Mouse (Mus musculus) heart, postnatal 0 days (tissue): ENCODE measurements at regions not wholly inside any gene's neighbourhood (a gene's known extent, or its start where the extent isn't known, plus 50 kb on each side); places are given as distances from the start of the nearest gene placed in this dataset.

Experiments used
- ATAC-seq: fragments of 200-750 bp; cut with Nextera tagmentation; 2 replicates; pipeline ENCODE4 v1.8.0; 2017; ENCODE audit warnings: low read depth, moderate number of reproducible peaks, moderate library complexity; ENCODE audit not compliant: insufficient read depth
- DNase-seq: peaks from one replicate; pipeline ENCODE4 v3.0.0-alpha.2; 2016; ENCODE audit warnings: low spot score
- H3K27ac ChIP-seq: fragments of 300-500 bp; sonication (generic); 2 replicates; pipeline ENCODE4 v1.5.1; 2014; ENCODE audit warnings: low read depth, mild to moderate bottlenecking
- H3K27me3 ChIP-seq: fragments of 300-500 bp; sonication (generic); 2 replicates; pipeline ENCODE4 v1.6.1; 2014; ENCODE audit warnings: low read length, mixed read lengths; ENCODE audit not compliant: control insufficient read depth, insufficient read depth
- H3K36me3 ChIP-seq: fragments of 300-500 bp; sonication (generic); replicated peaks from 2 replicates; pipeline ENCODE4 v1.6.1; 2014; ENCODE audit warnings: low read length, mixed read lengths; ENCODE audit not compliant: control insufficient read depth, insufficient read depth
- H3K4me1 ChIP-seq: fragments of 300-500 bp; sonication (generic); 2 replicates; pipeline ENCODE4 v1.6.1; 2014; ENCODE audit warnings: antibody characterized with exemption; ENCODE audit not compliant: control insufficient read depth, insufficient read depth
- H3K4me2 ChIP-seq: fragments of 300-500 bp; sonication (generic); 2 replicates; pipeline ENCODE4 v1.6.1; 2014; ENCODE audit warnings: low read depth, mild to moderate bottlenecking, low read length, moderate library complexity
- H3K4me3 ChIP-seq: fragments of 300-500 bp; sonication (generic); 2 replicates; pipeline ENCODE4 v1.5.1; 2014; ENCODE audit warnings: low read depth, low read length
- H3K9ac ChIP-seq: fragments of 300-500 bp; sonication (generic); replicated peaks from 2 replicates; pipeline ENCODE4 v1.6.1; 2014; ENCODE audit warnings: low read depth, low read length, mixed read lengths
- H3K9me3 ChIP-seq: fragments of 300-500 bp; sonication (generic); replicated peaks from 2 replicates; pipeline ENCODE4 v1.6.1; 2016; ENCODE audit warnings: low read length; ENCODE audit not compliant: control insufficient read depth
- CTCF ChIP-seq: IDR thresholded peaks from 2 replicates; pipeline ENCODE4 v1.5.1; 2016; ENCODE audit warnings: antibody characterized with exemption, control low read depth, low read depth
- EP300 ChIP-seq: IDR thresholded peaks from 2 replicates; pipeline ENCODE4 v1.6.1; 2016; ENCODE audit warnings: antibody characterized with exemption, low read depth
- WGBS: fragments of 180-500 bp; shearing (Covaris S2); extraction: QIAGEN DNeasy Blood & Tissue Kit; methylation state at CpG from one replicate; pipeline ENCODE4 v1.1.7; 2014; 5-methylcytosine and 5-hydroxymethylcytosine counted together

GRCm38 (mm10) chr1:154993927-154994856 is 105.2 kb downstream of the Ier5 start:
- Histone ChIP-seq H3K4me3 (no peak overlapping the region), H3K27me3 (no peaks in the 10 kb centered on the region), H3K9ac (no peak overlapping the region), H3K27ac (no peak overlapping the region), H3K9me3 (no peaks in the 10 kb centered on the region), H3K36me3 (no peaks in the 10 kb centered on the region), H3K4me2 (no peak overlapping the region), H3K4me1 (no peaks in the 10 kb centered on the region)
- 83% methylated on average over 21 of the region's 21 CpGs for WGBS
- no peak for TF ChIP-seq CTCF
- no peak for TF ChIP-seq EP300
- ATAC-seq (no peak), DNase-seq (no peak)

GRCm38 (mm10) chr1:154983325-154983724 is 99.0 kb upstream of the Cacna1e start:
- DNase-seq, result no peak
- 26% methylated on average over 7 of the region's 7 CpGs for WGBS
- no peaks in the 10 kb centered on the region for H3K9me3 ChIP-seq

GRCm38 (mm10) chr1:154982836-154983235 is 98.5 kb upstream of the Cacna1e start:
- Histone ChIP-seq H3K4me2 (no peak overlapping the region), H3K36me3 (no peaks in the 10 kb centered on the region), H3K4me3 (no peak overlapping the region), H3K27me3 (no peaks in the 10 kb centered on the region), H3K27ac (no peak overlapping the region), H3K4me1 (0 out of 2 replicates have a peak, but pooled peaks cover 5% of the 10 kb centered on the region), H3K9ac (no peak overlapping the region), H3K9me3 (no peaks in the 10 kb centered on the region)
- no peak for DNase-seq
- WGBS, result 85% methylated on average over 9 of the region's 9 CpGs
- TF ChIP-seq CTCF, result no peak
- no peak for TF ChIP-seq EP300
- no peak for ATAC-seq

More at GRCm38 (mm10) chr1:154983325-154983724, 99.0 kb upstream of the Cacna1e start:
- ATAC-seq, result 0 out of 2 replicates have a peak, but pooled peaks have one; percentile 53
- no peaks in the 10 kb centered on the region for H3K36me3 ChIP-seq
- no peak overlapping the region for H3K9ac ChIP-seq
- no peak overlapping the region for H3K4me2 ChIP-seq
- H3K27ac ChIP-seq, result no peak overlapping the region
- no peak overlapping the region for H3K4me3 ChIP-seq
- 0 out of 2 replicates have a peak, but pooled peaks cover 5% of the 10 kb centered on the region for H3K4me1 ChIP-seq
- no peaks in the 10 kb centered on the region for H3K27me3 ChIP-seq
- TF ChIP-seq EP300 (no peak), CTCF (peak; percentile 14; the same call in 1 of the 2 replicates)

- no peak overlapping the region for H3K27ac ChIP-seq
- ATAC-seq, result no peak
- 67% methylated on average over 8 of the region's 8 CpGs for WGBS
Observed at GRCm38 (mm10) chr1:154981687-154982086, 97.4 kb upstream of the Cacna1e start.

GRCm38 (mm10) chr1:154975732-154976131 is 91.4 kb upstream of the Cacna1e start:
- no peak for ATAC-seq

More at GRCm38 (mm10) chr1:154981687-154982086, 97.4 kb upstream of the Cacna1e start:
- Histone ChIP-seq H3K36me3 (no peaks in the 10 kb centered on the region), H3K9ac (no peak overlapping the region), H3K27me3 (no peaks in the 10 kb centered on the region), H3K4me3 (no peak overlapping the region), H3K4me1 (0 out of 2 replicates have a peak, but pooled peaks cover 5% of the 10 kb centered on the region), H3K4me2 (no peak overlapping the region), H3K9me3 (no peaks in the 10 kb centered on the region)
- TF ChIP-seq EP300 (no peak), CTCF (no peak)
- DNase-seq, result no peak

More at GRCm38 (mm10) chr1:154975732-154976131, 91.4 kb upstream of the Cacna1e start:
- H3K27me3 ChIP-seq, result no peaks in the 10 kb centered on the region
- no peak overlapping the region for H3K4me3 ChIP-seq
- no peaks in the 10 kb centered on the region for H3K4me1 ChIP-seq
- no peak overlapping the region for H3K27ac ChIP-seq
- H3K4me2 ChIP-seq, result no peak overlapping the region
- no peaks in the 10 kb centered on the region for H3K36me3 ChIP-seq
- H3K9me3 ChIP-seq, result no peaks in the 10 kb centered on the region
- no peak overlapping the region for H3K9ac ChIP-seq
- 63% methylated on average over 4 of the region's 4 CpGs for WGBS
- no peak for DNase-seq
- TF ChIP-seq EP300, result no peak
- no peak for TF ChIP-seq CTCF
